Mouse (Mus musculus) bone marrow macrophage, adult 2 months (primary cell): Measurements from ENCODE around the gene Olfr1042. TPM values are rescaled to one million over a fixed set of nuclear protein-coding genes. Genes with fewer than 3 reads are reported as not detected.
"Not testable (repeated sequence)": the region's sequence is repeated elsewhere in the genome, so short reads cannot be mapped to it uniquely, and the experiment has no call there.

Experiments used
- H3K27ac ChIP-seq: 2 replicates; pipeline ENCODE4 v1.5.1; 2012; ENCODE audit warnings: low read depth, low read length; ENCODE audit not compliant: insufficient read depth
- H3K4me1 ChIP-seq: 2 replicates; pipeline ENCODE4 v1.6.1; 2012; ENCODE audit warnings: low read length; ENCODE audit not compliant: control insufficient read depth, insufficient read depth
- H3K4me3 ChIP-seq: 2 replicates; pipeline ENCODE4 v1.5.1; 2012; ENCODE audit warnings: mild to moderate bottlenecking, low read length, moderate library complexity; ENCODE audit not compliant: insufficient read depth
- CTCF ChIP-seq: IDR thresholded peaks from 2 replicates; pipeline ENCODE4 v1.5.1; 2012; ENCODE audit warnings: low read depth, mild to moderate bottlenecking, low read length, moderate library complexity
- POLR2A ChIP-seq: IDR thresholded peaks from 2 replicates; pipeline ENCODE4 v1.6.1; 2012; ENCODE audit warnings: mild to moderate bottlenecking, low read depth, low read length, borderline replicate concordance
- polyA plus RNA-seq: library from polyadenylated mRNA; stranded (reverse); fragments of >200 nt; gene quantifications from 2 replicates; pipeline ENCODE4 v1.2.4, GENCODE M21; 2012; ENCODE audit not compliant: missing spikeins, insufficient read depth, insufficient read length

Gene Olfr1042
- 0.16 TPM in 1 of 2 replicates, not detected in the other for polyA plus RNA-seq

GRCm38 (mm10) chr2:86161738-86162137, at the start of gene Olfr1042:
Gene Olfr1042 (minus strand): TSS chr2:86161838.
- Histone ChIP-seq H3K4me3 (no peak within 1 kb of the TSS), H3K27ac (no peak within 1 kb of the TSS), H3K4me1 (no peaks in the 10 kb centered on the region)
- TF ChIP-seq CTCF = no peak
- no peak for TF ChIP-seq POLR2A

GRCm38 (mm10) chr2:86202909-86203308, 41.3 kb upstream of the Olfr1042 start, which contains the start of gene Olfr1045:
Gene Olfr1045 (minus strand): TSS chr2:86203009.
- TF ChIP-seq POLR2A (no peak), CTCF (no peak)
- Histone ChIP-seq H3K27ac (no peak within 1 kb of the TSS), H3K4me1 (no peaks in the 10 kb centered on the region), H3K4me3 (no peak within 1 kb of the TSS)

- TF ChIP-seq POLR2A (no peak), CTCF (no peak)
- no peak overlapping the region for H3K27ac ChIP-seq
- no peaks in the 10 kb centered on the region for H3K4me1 ChIP-seq
- no peak overlapping the region for H3K4me3 ChIP-seq
These were observed 34.2 kb upstream of the Olfr1042 start for GRCm38 (mm10) chr2:86195863-86196262.

GRCm38 (mm10) chr2:86185583-86185982, 23.9 kb upstream of the Olfr1042 start, which contains the start of gene Olfr52:
Gene Olfr52 (minus strand): TSS chr2:86185683.
- Histone ChIP-seq H3K4me1 (no peaks in the 10 kb centered on the region), H3K4me3 (no peak within 1 kb of the TSS), H3K27ac (no peak within 1 kb of the TSS)
- TF ChIP-seq POLR2A = no peak
- no peak for TF ChIP-seq CTCF

GRCm38 (mm10) chr2:86179950-86180349, 18.3 kb upstream of the Olfr1042 start:
- TF ChIP-seq POLR2A = no peak
- TF ChIP-seq CTCF = no peak
- no peak overlapping the region for H3K27ac ChIP-seq
- no peak overlapping the region for H3K4me3 ChIP-seq
- H3K4me1 ChIP-seq = no peaks in the 10 kb centered on the region

- no peaks in the 10 kb centered on the region for H3K4me1 ChIP-seq
- no peak within 1 kb of the TSS for H3K27ac ChIP-seq
- TF ChIP-seq CTCF (no peak), POLR2A (no peak)
- H3K4me3 ChIP-seq = no peak within 1 kb of the TSS
These were observed 16.1 kb upstream of the Olfr1042 start, which contains the start of gene Olfr1044 for GRCm38 (mm10) chr2:86177720-86178119. Gene Olfr1044 (minus strand): TSS chr2:86177820.

- H3K4me3 ChIP-seq, H3K4me1 ChIP-seq, H3K27ac ChIP-seq: not testable (repeated sequence)
These were observed 13.8 kb upstream of the Olfr1042 start for GRCm38 (mm10) chr2:86175422-86175821.

GRCm38 (mm10) chr2:86167422-86167821, 5.8 kb upstream of the Olfr1042 start, which contains the start of gene Olfr1043:
Gene Olfr1043 (minus strand): TSS chr2:86167522.
- no peak within 1 kb of the TSS for H3K27ac ChIP-seq
- H3K4me1 ChIP-seq = no peaks in the 10 kb centered on the region
- H3K4me3 ChIP-seq = no peak within 1 kb of the TSS
- TF ChIP-seq POLR2A = no peak
- TF ChIP-seq CTCF = no peak

- Histone ChIP-seq H3K4me1 (no peaks in the 10 kb centered on the region), H3K27ac (no peak within 1 kb of the TSS), H3K4me3 (no peak within 1 kb of the TSS)
- TF ChIP-seq CTCF (no peak), POLR2A (no peak)
These were observed 15.0 kb downstream of the Olfr1042 start, which contains the start of gene Olfr1040 for GRCm38 (mm10) chr2:86146632-86147031. Gene Olfr1040 (minus strand): TSS chr2:86146732.

GRCm38 (mm10) chr2:86135828-86136227, 25.8 kb downstream of the Olfr1042 start, which contains the start of gene Olfr1039:
Gene Olfr1039 (minus strand): TSS chr2:86135928.
- TF ChIP-seq CTCF (no peak), POLR2A (no peak)
- no peaks in the 10 kb centered on the region for H3K4me1 ChIP-seq
- H3K27ac ChIP-seq = no peak within 1 kb of the TSS
- H3K4me3 ChIP-seq = no peak within 1 kb of the TSS

Other genes with a start within 250 kb of the Olfr1042 start
- not detected in 2 replicates for gene Olfr1025-ps1, start 246.6 kb downstream of the Olfr1042 start, polyA plus RNA-seq
- gene Olfr1026, start 240.3 kb downstream of the Olfr1042 start, polyA plus RNA-seq = not detected in 2 replicates
- not detected in 2 replicates for gene Olfr1028, start 211.4 kb downstream of the Olfr1042 start, polyA plus RNA-seq
- not detected in 2 replicates for gene Olfr1029, start 187.9 kb downstream of the Olfr1042 start, polyA plus RNA-seq
- 0.24 TPM in 1 of 2 replicates, not detected in the other for gene Olfr1030, start 182.6 kb downstream of the Olfr1042 start, polyA plus RNA-seq
- gene Olfr1031, start 171.5 kb downstream of the Olfr1042 start, polyA plus RNA-seq = not detected in 2 replicates
- gene Olfr1032, start 156.3 kb downstream of the Olfr1042 start, polyA plus RNA-seq = not detected in 2 replicates
- gene Olfr1033, start 141.2 kb downstream of the Olfr1042 start, polyA plus RNA-seq = not detected in 2 replicates
- not detected in 2 replicates for gene Olfr1034, start 116.0 kb downstream of the Olfr1042 start, polyA plus RNA-seq
- not detected in 2 replicates for gene Olfr1036, start 87.8 kb downstream of the Olfr1042 start, polyA plus RNA-seq
- not detected in 2 replicates for gene Olfr1037, start 74.5 kb downstream of the Olfr1042 start, polyA plus RNA-seq
- gene Olfr1039, start 25.9 kb downstream of the Olfr1042 start, polyA plus RNA-seq = not detected in 2 replicates
- not detected in 2 replicates for gene Olfr1040, start 15.1 kb downstream of the Olfr1042 start, polyA plus RNA-seq
- gene Olfr1043, start 5.7 kb upstream of the Olfr1042 start, polyA plus RNA-seq = not detected in 2 replicates
- not detected in 2 replicates for gene Olfr1044, start 16.0 kb upstream of the Olfr1042 start, polyA plus RNA-seq
- gene Olfr52, start 23.8 kb upstream of the Olfr1042 start, polyA plus RNA-seq = not detected in 2 replicates
- not detected in 2 replicates for gene Olfr1045, start 41.2 kb upstream of the Olfr1042 start, polyA plus RNA-seq
- gene Olfr1046, start 57.5 kb upstream of the Olfr1042 start, polyA plus RNA-seq = not detected in 2 replicates
- not detected in 2 replicates for gene Olfr1047, start 69.6 kb upstream of the Olfr1042 start, polyA plus RNA-seq
- not detected in 2 replicates for gene Olfr1048, start 78.5 kb upstream of the Olfr1042 start, polyA plus RNA-seq
- not detected in 2 replicates for gene Olfr1049, start 96.5 kb upstream of the Olfr1042 start, polyA plus RNA-seq
- gene Olfr1051, start 117.2 kb upstream of the Olfr1042 start, polyA plus RNA-seq = 0.28 TPM in 1 of 2 replicates, not detected in the other
- not detected in 2 replicates for gene Olfr1052, start 130.6 kb upstream of the Olfr1042 start, polyA plus RNA-seq
- gene Olfr1053, start 153.4 kb upstream of the Olfr1042 start, polyA plus RNA-seq = not detected in 2 replicates
- not detected in 2 replicates for gene Olfr1054, start 173.6 kb upstream of the Olfr1042 start, polyA plus RNA-seq
- gene Olfr1055, start 188.4 kb upstream of the Olfr1042 start, polyA plus RNA-seq = not detected in 2 replicates
- gene Olfr1056, start 200.6 kb upstream of the Olfr1042 start, polyA plus RNA-seq = not detected in 2 replicates
- gene Olfr1057, start 216.6 kb upstream of the Olfr1042 start, polyA plus RNA-seq = not detected in 2 replicates
- gene Olfr1058, start 226.7 kb upstream of the Olfr1042 start, polyA plus RNA-seq = not detected in 2 replicates